Mouse (Mus musculus): ENCODE data around the gene Zbtb8a. TPM values are rescaled to one million over a fixed set of nuclear protein-coding genes. Genes with fewer than 3 reads are reported as not detected.

Gene Zbtb8a
- total RNA-seq, 2 experiments from 2014 or later = 1.5 TPM; not detected in 1

GRCm38 (mm10) chr4:129339743-129340142 is 38.2 kb downstream of the Zbtb8a start:
- peak; percentile 55 for ATAC-seq (replicated peaks; ENCODE audit: low FRiP score, poor library complexity, severe bottlenecking)

DNA sequence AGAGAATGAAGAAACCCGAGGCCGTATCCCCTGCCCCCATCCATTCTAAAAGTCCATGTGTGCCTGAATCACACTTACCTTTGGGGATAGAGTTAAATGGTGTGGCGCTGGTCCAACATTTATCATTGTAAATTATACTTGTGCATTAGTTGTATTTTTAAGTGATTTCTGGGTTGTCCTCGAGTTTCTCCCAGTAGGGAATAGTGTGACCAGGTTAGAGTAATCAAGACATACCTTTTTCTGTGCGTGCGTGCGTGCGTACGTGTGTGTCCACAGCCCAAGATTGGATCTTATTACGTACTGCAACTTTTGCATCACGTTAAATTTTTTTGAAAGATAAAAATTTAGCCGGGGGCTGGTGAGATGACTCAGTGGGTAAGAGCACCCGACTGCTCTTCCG is 41.6 kb downstream of the Zbtb8a start:
- ATAC-seq (replicated peaks; ENCODE audit: low FRiP score, poor library complexity, severe bottlenecking) = no peak

DNA sequence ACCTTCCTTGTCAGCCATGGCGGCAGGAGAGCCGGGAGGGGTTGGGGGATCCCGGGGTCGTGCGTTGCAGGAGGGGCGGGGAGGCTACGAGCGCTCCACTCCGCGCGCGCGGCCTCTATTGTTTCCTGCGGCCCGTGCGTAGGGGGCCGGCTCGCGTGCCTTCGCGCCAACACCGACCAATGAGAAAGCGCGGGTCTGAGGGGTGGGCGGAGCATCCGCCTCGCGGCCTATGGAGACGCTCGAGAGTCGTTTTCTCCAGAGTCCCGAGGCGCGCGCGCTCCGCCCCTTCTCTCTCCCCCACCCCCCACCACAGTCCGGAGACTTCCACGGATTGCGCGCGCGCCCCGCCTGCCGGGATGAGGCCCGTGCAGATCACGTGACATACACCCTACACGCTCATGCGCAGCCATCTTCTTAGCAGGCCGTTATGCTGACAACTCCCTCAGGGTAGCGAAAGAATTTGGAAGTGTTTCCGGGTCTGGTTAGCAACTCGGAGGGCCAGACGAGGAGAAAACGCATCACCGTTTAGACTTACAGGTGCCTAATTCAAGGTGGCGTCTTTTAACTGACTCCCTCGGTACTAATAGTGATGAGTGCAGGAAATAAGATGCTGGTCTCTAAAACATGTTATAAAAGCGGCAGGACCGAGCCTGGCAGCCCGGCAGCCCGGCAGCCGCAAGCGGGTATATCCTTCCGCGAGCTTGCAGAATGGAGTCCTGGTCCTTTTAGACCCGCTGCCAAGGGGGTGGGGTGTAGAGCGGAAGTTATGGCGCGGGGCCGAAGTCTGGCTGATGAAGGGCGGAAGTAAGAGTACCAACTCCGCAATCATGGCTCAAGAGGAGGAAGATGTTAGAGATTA is 42.5 kb downstream of the Zbtb8a start, which contains the start of the genes Rbbp4 and Zbtb8os:
Rbbp4 (minus strand) TSS at position 155 of the 859 bp plus-strand sequence.
Zbtb8os (plus strand) TSS at position 480 of the 859 bp plus-strand sequence.
- ATAC-seq (replicated peaks; ENCODE audit: low FRiP score, poor library complexity, severe bottlenecking) = peak; percentile 87

DNA sequence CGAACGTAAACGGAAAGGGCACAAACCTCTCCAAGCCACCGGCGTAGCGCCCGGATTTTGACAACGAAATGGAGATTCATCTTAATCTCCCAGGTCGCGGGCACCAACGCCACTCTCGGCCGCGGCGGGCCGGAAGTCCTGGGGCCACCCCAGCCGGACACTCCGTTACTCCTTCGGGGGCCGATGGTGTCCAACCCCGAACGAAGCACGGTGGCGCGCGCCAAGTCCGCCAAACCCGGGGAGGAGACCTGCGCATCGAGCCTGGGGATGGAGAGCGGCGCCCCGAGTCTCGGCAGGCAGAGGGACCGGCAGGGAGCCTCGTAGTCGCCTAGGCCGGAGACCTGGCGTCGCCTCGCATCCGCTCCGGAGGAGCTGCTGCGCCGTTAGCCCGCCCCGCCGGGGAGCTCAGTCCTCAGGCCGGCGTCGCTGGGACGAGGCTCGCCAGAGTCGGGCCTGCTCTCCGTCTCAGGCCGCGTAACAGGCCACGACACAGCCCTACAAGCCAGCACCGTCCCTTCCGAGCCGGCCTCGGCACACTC is 43.2 kb downstream of the Zbtb8a start:
- ATAC-seq (replicated peaks; ENCODE audit: low FRiP score, poor library complexity, severe bottlenecking) = peak; percentile 26

DNA sequence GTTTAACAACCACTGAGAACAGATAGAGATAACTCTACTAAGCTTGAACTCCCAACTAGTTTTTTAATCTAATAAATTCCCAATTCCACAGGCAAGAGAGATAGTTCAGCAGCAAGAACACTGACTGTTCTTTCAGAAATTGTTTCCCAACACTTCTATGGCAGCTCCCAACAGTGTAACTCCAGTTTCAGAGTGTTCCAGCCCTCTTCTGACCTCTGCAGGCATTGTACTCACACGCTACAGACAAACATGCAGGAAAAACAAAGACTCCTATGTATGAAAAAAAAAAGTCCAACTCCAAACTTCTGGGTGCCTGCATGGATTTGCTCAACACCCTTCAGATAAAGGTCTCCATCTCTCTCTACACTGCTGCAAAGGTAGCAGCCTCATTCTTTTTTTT is 45.1 kb downstream of the Zbtb8a start:
- ATAC-seq (replicated peaks; ENCODE audit: low FRiP score, poor library complexity, severe bottlenecking) = no peak

- no peak for ATAC-seq (replicated peaks; ENCODE audit: low FRiP score, poor library complexity, severe bottlenecking)
Observed at GRCm38 (mm10) chr4:129326191-129326590, 51.7 kb downstream of the Zbtb8a start.

DNA sequence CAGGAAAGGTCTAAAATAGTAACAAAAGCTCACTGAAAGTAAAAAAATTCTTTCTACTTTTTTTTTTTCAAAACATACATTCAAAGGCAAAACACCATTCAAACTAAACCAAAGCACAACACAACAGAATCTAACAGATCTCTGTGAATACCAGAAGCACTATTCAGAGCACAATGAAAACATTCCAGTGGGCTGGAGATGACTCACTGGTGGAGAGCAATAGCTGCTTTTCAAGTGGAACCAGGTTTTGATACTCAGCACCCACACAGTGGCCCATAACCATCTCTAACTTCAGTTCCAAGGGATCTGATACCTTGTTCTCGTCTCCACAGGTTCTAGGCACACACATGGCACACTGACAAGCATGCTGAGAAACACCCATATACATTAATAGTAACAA is 53.2 kb downstream of the Zbtb8a start:
- no peak for ATAC-seq (replicated peaks; ENCODE audit: low FRiP score, poor library complexity, severe bottlenecking)

DNA sequence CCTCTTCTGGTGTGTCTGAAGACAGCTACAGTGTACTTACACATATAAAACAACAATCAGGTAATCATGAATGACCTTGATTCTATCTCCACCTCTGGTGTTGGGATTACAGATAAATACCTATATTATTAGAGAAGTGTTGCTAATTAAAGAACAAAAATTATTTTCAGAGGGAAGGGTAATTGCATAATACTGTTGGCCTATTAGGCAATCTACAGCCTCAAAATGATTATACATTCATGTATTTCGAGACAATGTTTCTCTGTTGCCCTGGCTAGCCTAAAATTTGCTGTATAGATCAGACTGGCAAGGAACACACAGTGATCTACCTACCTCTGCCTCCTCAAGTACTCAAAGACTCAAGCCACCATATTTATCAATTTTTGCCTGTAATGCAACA is 54.4 kb downstream of the Zbtb8a start:
- no peak for ATAC-seq (replicated peaks; ENCODE audit: low FRiP score, poor library complexity, severe bottlenecking)

GRCm38 (mm10) chr4:129322042-129322441 is 55.9 kb downstream of the Zbtb8a start:
- no peak for ATAC-seq (replicated peaks; ENCODE audit: low FRiP score, poor library complexity, severe bottlenecking)

DNA sequence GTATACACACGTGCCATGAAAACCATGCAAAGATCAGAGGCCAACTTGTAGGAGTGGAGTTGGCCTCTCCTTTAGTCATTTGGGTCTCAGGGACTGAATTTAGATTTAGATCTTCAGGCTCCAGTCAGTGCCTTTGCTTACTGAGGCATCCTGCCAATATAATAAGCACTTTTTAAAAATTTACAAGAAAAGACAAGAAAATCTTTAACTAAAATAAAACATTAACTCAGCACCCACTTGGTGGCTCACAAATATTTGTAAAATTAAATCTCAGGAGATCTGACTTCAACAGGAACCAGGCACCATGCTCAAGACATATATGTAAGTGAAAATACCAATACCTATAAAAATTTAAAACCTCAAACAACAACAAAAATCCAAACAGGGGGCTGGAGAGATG is 57.0 kb downstream of the Zbtb8a start:
- no peak for ATAC-seq (replicated peaks; ENCODE audit: low FRiP score, poor library complexity, severe bottlenecking)

- no peak for ATAC-seq (replicated peaks; ENCODE audit: low FRiP score, poor library complexity, severe bottlenecking)
Observed at GRCm38 (mm10) chr4:129313886-129314285, 64.0 kb downstream of the Zbtb8a start.

- ATAC-seq (replicated peaks; ENCODE audit: low FRiP score, poor library complexity, severe bottlenecking) = no peak
Observed at GRCm38 (mm10) chr4:129307936-129308335, 70.0 kb downstream of the Zbtb8a start.

GRCm38 (mm10) chr4:129304306-129304705 is 73.6 kb downstream of the Zbtb8a start:
- ATAC-seq (replicated peaks; ENCODE audit: low FRiP score, poor library complexity, severe bottlenecking) = no peak

- ATAC-seq (replicated peaks; ENCODE audit: low FRiP score, poor library complexity, severe bottlenecking) = no peak
Observed at GRCm38 (mm10) chr4:129303816-129304215, 74.1 kb downstream of the Zbtb8a start.

Other genes starting within 250 kb of the Zbtb8a start
- gene Fndc5, start 241.1 kb downstream of the Zbtb8a start, total RNA-seq (2015; ENCODE audit: low replicate concordance) = not detected in 2 replicates
- not detected in 2 replicates for gene Fndc5, start 241.1 kb downstream of the Zbtb8a start, total RNA-seq (2017; ENCODE audit: low replicate concordance)
- gene S100pbp, start 188.4 kb downstream of the Zbtb8a start, total RNA-seq (2015; ENCODE audit: low replicate concordance) = 12.7 and 13.6 TPM in 2 replicates
- gene S100pbp, start 188.4 kb downstream of the Zbtb8a start, total RNA-seq (2017; ENCODE audit: low replicate concordance) = 7.5 and 8.7 TPM in 2 replicates
- gene Yars, start 188.4 kb downstream of the Zbtb8a start, total RNA-seq (2015; ENCODE audit: low replicate concordance) = 4.2 and 11.3 TPM in 2 replicates
- gene Yars, start 188.4 kb downstream of the Zbtb8a start, total RNA-seq (2017; ENCODE audit: low replicate concordance) = 10.7 and 34.0 TPM in 2 replicates
- gene C77080, start 116.7 kb downstream of the Zbtb8a start, total RNA-seq (2015; ENCODE audit: low replicate concordance) = not detected in 2 replicates
- gene C77080, start 116.7 kb downstream of the Zbtb8a start, total RNA-seq (2017; ENCODE audit: low replicate concordance) = not detected in 2 replicates
- gene Sync, start 90.5 kb downstream of the Zbtb8a start, total RNA-seq (2015; ENCODE audit: low replicate concordance) = not detected in 2 replicates
- 0.56 TPM in 1 of 2 replicates, not detected in the other for gene Sync, start 90.5 kb downstream of the Zbtb8a start, total RNA-seq (2017; ENCODE audit: low replicate concordance)
- 60.2 and 64.6 TPM in 2 replicates for gene Rbbp4, start 42.7 kb downstream of the Zbtb8a start, total RNA-seq (2015; ENCODE audit: low replicate concordance)
- 61.6 and 122 TPM in 2 replicates for gene Rbbp4, start 42.7 kb downstream of the Zbtb8a start, total RNA-seq (2017; ENCODE audit: low replicate concordance)
- gene Zbtb8os, start 42.4 kb downstream of the Zbtb8a start, total RNA-seq (2015; ENCODE audit: low replicate concordance) = 6.9 and 14.8 TPM in 2 replicates
- gene Zbtb8os, start 42.4 kb downstream of the Zbtb8a start, total RNA-seq (2017; ENCODE audit: low replicate concordance) = 4.9 and 19.1 TPM in 2 replicates
- not detected in 2 replicates for gene Zbtb8b, start 62.7 kb upstream of the Zbtb8a start, total RNA-seq (2015; ENCODE audit: low replicate concordance)
- not detected in 2 replicates for gene Zbtb8b, start 62.7 kb upstream of the Zbtb8a start, total RNA-seq (2017; ENCODE audit: low replicate concordance)
- 720 and 842 TPM in 2 replicates for gene Bsdc1, start 83.5 kb upstream of the Zbtb8a start, total RNA-seq (2015; ENCODE audit: low replicate concordance)
- 1,074 and 1,469 TPM in 2 replicates for gene Bsdc1, start 83.5 kb upstream of the Zbtb8a start, total RNA-seq (2017; ENCODE audit: low replicate concordance)
- not detected in 2 replicates for gene Tssk3, start 112.9 kb upstream of the Zbtb8a start, total RNA-seq (2015; ENCODE audit: low replicate concordance)
- not detected in 2 replicates for gene Tssk3, start 112.9 kb upstream of the Zbtb8a start, total RNA-seq (2017; ENCODE audit: low replicate concordance)
- 3.3 TPM in 1 of 2 replicates, not detected in the other for gene Fam229a, start 113.1 kb upstream of the Zbtb8a start, total RNA-seq (2015; ENCODE audit: low replicate concordance)
- 0.68 and 2.1 TPM in 2 replicates for gene Fam229a, start 113.1 kb upstream of the Zbtb8a start, total RNA-seq (2017; ENCODE audit: low replicate concordance)
- 12.5 and 23.4 TPM in 2 replicates for gene Marcksl1, start 135.5 kb upstream of the Zbtb8a start, total RNA-seq (2015; ENCODE audit: low replicate concordance)
- 7.4 and 13.1 TPM in 2 replicates for gene Marcksl1, start 135.5 kb upstream of the Zbtb8a start, total RNA-seq (2017; ENCODE audit: low replicate concordance)
- gene Hdac1, start 164.6 kb upstream of the Zbtb8a start, total RNA-seq (2015; ENCODE audit: low replicate concordance) = 41.1 and 45.8 TPM in 2 replicates
- gene Hdac1, start 164.6 kb upstream of the Zbtb8a start, total RNA-seq (2017; ENCODE audit: low replicate concordance) = 27.0 and 42.9 TPM in 2 replicates
- 2.9 TPM in 1 of 2 replicates, not detected in the other for gene Lck, start 195.5 kb upstream of the Zbtb8a start, total RNA-seq (2015; ENCODE audit: low replicate concordance)
- gene Lck, start 195.5 kb upstream of the Zbtb8a start, total RNA-seq (2017; ENCODE audit: low replicate concordance) = 4.3 and 6.1 TPM in 2 replicates
- gene Fam167b, start 200.4 kb upstream of the Zbtb8a start, total RNA-seq (2015; ENCODE audit: low replicate concordance) = not detected in 2 replicates
- not detected in 2 replicates for gene Fam167b, start 200.4 kb upstream of the Zbtb8a start, total RNA-seq (2017; ENCODE audit: low replicate concordance)
- 92.8 and 113 TPM in 2 replicates for gene Eif3i, start 222.5 kb upstream of the Zbtb8a start, total RNA-seq (2015; ENCODE audit: low replicate concordance)
- 50.9 and 56.7 TPM in 2 replicates for gene Eif3i, start 222.5 kb upstream of the Zbtb8a start, total RNA-seq (2017; ENCODE audit: low replicate concordance)
- gene Tmem234, start 222.6 kb upstream of the Zbtb8a start, total RNA-seq (2015; ENCODE audit: low replicate concordance) = 37.9 and 60.8 TPM in 2 replicates
- gene Tmem234, start 222.6 kb upstream of the Zbtb8a start, total RNA-seq (2017; ENCODE audit: low replicate concordance) = 82.2 and 119 TPM in 2 replicates
- not detected in 2 replicates for gene Dcdc2b, start 236.1 kb upstream of the Zbtb8a start, total RNA-seq (2015; ENCODE audit: low replicate concordance)
- not detected in 2 replicates for gene Dcdc2b, start 236.1 kb upstream of the Zbtb8a start, total RNA-seq (2017; ENCODE audit: low replicate concordance)
- gene Iqcc, start 241.0 kb upstream of the Zbtb8a start, total RNA-seq (2015; ENCODE audit: low replicate concordance) = 1.7 and 2.7 TPM in 2 replicates
- 0.98 and 2.6 TPM in 2 replicates for gene Iqcc, start 241.0 kb upstream of the Zbtb8a start, total RNA-seq (2017; ENCODE audit: low replicate concordance)
- gene Ccdc28b, start 245.8 kb upstream of the Zbtb8a start, total RNA-seq (2015; ENCODE audit: low replicate concordance) = 2.1 and 22.4 TPM in 2 replicates
- 5.2 and 11.7 TPM in 2 replicates for gene Ccdc28b, start 245.8 kb upstream of the Zbtb8a start, total RNA-seq (2017; ENCODE audit: low replicate concordance)

Data from erythroblast, adult 5-6 weeks (primary cell).